Mouse (Mus musculus): ENCODE results near the gene Hmgcs2.

The Hmgcs2 gene

DNA sequence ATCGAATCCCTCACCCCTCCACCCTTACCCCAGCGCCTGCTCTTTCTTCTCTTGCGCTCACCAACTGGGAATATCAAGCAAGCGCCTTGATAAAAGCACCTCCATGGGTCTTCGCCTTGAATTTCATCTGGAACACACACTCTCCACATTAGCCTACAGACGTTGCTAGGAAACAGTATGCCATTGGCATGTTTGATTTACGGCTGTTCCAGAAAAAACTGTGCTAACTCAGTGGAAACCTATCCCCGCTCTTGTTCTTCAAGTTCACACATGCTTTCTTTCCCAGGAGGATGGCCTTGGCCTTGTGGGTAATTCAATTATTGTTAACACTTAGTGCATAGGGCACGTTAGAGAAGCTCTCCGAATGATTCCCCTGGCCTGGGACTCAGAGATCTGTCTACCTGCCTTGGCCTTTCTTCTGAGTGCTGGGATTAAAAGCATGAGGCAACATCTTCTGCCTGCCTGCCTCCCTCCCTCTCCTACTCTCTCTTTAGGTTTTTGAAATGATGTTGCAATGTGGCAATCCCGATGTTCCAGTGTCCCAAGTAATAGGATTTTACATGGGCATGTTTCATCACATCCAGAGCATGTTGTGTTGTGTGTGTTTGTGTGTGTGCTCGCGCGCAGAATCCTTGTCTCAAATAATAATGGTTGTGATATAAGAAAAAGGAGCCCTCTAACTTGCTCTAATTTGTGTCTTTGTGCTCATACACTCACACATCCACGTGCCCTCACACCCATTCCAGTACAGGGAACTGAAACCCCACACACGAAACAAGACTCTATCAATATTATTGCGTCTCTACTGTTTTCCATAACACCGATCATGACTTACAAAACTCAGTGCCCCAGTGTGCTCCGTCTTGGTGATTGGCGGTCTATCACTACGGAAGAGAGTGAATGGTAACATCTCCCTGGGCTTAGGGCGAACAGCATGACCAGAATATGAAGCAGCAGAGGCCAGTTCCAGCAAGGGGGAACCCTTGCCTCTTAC, 56.7 kb downstream of the Hmgcs2 start:
- DNase-seq (ENCODE audit: low read depth, low spot score), result no peak

DNA sequence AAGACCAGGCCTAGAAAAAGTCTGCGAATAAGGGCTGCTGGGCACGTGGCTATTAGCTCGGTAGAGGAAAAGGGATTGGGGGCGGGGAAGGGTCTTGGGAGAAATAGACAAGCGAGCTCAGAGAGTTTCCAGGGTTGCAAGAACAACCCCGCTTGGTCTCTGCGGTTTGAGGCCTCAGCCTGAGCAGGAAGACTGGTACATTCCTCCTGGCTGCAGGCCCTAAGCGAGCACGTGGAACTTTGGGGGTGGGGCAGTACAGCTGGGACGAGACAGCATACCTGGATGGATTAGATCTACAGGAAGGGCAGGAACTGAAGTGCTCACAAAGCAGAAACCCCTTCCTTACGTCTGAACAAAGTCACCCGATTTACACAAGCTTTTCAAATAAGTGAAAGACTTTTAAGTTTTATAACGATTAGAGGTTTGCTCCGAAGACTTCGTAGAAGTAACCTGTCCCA, 58.4 kb downstream of the Hmgcs2 start:
- DNase-seq (ENCODE audit: low read depth, low spot score), result peak; percentile 67

DNA sequence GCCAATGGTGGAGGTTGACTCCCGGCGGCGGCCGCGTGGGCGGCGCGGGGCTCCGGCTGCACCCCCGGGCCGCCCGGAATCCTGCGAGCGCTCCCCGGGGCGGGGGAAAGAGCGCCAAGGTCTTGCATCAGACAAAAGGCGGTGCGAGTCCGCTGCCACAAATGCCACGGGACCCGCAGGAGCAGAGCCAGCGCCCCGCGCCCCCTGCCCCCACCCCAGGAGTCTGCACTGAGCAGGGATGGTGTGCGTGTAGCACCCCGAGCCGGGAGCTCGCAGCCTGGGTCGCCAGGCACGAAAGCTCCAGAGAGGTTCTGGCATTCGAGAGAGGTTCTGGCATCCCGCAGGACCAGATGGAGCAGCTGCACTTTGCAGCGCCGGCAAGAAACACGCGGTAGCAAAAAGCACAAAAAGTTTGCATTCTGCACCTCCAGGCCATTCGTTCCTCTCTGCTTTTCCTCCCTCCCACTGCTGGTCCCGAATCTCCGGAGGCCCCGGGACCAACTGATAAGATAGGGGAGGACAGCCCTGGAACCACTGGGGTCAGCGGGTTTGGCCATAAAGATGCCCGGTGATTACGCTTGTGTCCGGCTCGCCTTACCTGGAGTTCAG, 59.0 kb downstream of the Hmgcs2 start:
- peak; percentile 59 for DNase-seq (ENCODE audit: low read depth, low spot score)

DNA sequence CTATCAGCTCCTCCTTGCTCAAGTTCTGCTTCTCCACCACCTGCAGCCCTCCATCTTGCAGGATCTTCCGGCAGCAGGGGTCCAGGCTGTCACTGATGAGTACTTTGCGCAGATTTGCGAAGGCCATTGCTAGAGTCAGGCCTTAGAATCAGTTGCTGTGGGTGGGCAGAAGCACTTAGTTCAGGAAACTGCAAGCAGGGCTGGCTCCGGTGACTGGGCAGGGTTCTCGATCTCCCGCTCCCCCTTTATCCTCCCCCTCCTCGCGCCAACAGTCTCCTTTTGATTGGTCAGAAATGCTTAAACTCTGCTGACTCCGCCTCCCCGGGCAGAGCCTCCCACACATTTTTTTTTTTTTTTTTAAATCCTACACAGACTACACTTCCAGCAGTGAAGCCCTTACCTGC, 59.5 kb downstream of the Hmgcs2 start, which contains the start of gene Phgdh:
TSS of gene Phgdh (minus strand) at position 285 of the 404 bp plus-strand sequence.
- DNase-seq (ENCODE audit: low read depth, low spot score), result peak; percentile 89

DNA sequence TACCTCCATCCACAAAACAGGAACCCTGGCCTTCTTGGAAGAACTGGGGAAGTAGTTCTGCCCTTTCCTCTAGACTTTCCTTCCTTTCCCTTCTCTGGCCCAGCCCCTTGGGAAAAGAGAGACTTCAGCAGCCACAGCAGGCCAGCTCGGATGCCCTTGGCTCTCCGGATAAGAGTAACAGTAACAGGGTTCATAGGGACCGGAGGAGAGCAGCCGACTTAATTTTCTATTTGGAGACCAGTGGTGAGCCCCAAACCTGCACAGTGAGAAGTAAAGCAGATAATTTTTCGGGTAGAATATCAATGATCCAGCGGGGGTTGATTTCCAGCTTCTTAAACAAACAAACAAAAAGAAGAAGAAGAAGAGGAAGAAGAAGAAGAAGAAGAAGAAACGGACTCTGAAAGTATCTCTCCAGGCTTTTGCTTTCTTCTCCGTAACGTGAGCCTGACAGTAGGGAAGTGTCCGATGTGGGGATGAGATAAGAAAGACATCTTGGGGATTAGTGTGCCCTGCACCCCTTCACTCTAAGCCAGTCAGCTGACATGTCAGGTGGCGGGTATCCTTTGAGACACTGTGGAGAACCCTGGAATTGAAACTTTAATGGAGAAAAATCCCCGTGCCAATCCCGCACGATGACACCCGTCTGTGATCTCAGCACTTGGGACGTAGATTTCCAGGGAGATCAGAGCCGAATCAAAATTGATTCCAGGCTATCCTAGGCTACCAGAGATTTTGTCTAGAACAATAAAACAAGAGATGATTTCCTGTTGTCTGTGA, 60.8 kb downstream of the Hmgcs2 start:
- no peak for DNase-seq (ENCODE audit: low read depth, low spot score)

DNA sequence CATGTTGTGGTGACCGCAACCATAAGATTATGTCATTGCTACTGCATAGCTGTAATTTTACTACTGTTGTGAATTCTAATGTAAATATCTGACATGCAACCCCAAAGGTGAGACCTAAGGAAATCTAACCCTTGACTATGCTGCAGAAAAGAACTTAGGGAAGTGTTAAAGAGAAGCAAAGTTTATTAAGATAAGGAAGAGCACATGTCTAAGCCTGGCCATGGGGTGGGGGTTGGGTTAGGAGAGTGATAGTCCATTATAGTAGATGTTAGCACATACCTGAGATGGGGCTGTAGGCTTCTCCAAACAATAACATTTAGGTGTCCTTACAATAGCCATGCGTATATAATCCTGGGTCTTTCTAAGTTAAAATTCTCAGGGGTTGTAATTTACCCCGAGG, 63.0 kb downstream of the Hmgcs2 start:
- no peak for DNase-seq (ENCODE audit: low read depth, low spot score)

DNA sequence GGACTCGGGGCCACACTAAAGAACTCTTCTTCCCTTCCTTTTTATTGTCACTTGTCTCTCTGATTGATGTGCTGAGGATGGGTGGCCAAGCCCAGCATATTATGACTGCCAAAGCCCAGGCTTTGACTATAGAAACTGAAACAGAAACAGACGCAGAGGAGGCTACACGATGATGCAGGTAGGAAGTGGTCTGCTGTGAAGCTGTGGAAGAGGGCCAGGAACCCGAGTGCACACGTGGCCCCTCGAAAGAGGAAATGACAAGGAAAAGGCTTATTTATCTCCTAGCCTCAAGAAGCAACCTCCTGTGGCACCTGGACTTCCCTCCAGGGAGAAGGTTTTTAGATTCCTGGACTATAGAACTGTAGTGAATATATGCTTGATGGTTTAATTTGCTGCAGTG, 67.9 kb downstream of the Hmgcs2 start:
- DNase-seq (ENCODE audit: low read depth, low spot score), result no peak

DNA sequence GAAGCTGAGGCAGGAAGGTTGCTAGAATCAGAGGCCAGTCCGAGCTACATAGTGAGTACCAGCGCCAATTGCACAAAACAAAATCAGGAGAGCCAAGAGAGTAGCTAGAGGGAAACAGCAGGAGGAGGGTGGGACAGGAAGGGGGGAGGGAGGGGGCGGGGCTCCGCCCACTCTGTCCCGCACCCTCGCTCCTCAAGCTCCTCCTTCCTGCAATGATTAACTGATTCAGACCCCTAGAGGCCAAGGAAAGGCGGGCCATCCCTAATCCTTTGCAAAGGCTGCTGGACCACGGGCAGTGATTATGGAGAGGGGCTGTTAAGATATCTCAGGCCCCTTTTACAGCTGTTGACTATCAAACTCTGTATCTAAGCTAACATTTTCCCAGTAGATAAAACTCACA, 68.5 kb downstream of the Hmgcs2 start:
- DNase-seq (ENCODE audit: low read depth, low spot score), result peak; percentile 89

DNA sequence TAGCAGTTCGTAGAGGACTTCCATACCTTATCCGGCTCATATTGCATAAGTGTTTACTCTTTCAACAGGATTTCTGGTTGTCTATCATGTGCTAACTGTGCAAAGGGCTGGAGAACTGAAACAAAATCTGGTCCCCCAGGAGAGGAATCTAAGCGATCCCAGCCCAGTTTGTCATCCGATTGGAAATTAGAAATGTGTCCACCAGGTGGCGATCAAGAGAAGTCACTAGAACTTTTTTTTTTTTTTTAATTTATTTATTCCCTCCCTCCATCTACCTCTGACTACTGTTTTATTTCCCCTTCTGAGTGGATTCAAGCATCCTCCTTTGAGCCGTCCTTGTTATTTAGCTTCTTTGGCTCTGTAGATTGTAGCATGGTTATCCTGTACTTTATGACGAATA, 73.7 kb downstream of the Hmgcs2 start:
- DNase-seq (ENCODE audit: low read depth, low spot score), result peak; percentile 62

DNA sequence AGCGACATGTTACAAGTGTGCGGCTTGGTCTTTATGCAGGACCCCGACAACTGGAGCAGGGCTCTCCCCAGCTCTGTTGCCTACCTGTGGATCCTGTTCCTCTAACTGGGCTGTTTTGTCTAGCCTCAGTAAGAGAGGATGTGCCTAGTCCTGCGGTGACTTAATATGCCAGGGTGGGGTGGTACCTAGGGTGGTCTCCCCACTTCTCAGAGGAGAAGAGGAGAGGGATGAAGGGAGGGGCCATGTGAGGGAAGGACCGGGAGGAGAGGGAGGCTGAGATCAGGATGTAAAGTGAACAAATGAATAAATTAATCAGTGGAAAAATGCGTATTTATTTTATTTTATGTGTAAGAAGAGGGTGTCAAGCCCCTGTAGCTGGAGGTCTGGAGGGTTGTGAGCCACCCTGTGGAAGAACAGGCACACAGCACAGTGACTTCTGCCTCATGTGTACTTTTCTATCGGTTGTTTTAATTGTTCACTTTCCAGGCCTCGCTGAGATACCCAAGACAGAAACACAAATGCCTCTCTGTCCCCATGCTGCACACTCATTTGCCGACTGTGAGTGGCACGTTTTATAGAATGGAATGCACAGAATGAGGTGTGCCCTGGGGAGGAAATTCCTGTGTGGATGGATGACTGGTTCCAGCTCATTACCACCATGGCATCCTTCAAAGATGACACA, 75.2 kb downstream of the Hmgcs2 start:
- DNase-seq (ENCODE audit: low read depth, low spot score), result peak; percentile 52

DNA sequence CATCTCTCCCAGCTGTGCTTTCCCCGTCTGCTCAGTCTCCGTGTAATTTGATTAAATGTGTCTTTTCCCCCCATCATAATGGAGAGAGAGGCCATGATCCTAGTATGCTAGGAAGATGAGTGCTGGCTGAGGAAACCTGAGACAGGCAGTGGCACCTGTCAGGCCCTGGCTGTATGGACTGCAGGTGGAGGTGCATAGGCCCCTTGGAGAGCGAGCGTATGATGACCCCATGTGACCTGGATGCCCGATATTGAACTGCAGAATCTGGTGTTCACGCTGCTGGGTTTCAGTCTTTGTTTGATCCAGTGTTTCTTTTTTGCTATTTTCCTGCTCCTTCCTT, 75.8 kb downstream of the Hmgcs2 start:
- DNase-seq (ENCODE audit: low read depth, low spot score), result no peak

DNA sequence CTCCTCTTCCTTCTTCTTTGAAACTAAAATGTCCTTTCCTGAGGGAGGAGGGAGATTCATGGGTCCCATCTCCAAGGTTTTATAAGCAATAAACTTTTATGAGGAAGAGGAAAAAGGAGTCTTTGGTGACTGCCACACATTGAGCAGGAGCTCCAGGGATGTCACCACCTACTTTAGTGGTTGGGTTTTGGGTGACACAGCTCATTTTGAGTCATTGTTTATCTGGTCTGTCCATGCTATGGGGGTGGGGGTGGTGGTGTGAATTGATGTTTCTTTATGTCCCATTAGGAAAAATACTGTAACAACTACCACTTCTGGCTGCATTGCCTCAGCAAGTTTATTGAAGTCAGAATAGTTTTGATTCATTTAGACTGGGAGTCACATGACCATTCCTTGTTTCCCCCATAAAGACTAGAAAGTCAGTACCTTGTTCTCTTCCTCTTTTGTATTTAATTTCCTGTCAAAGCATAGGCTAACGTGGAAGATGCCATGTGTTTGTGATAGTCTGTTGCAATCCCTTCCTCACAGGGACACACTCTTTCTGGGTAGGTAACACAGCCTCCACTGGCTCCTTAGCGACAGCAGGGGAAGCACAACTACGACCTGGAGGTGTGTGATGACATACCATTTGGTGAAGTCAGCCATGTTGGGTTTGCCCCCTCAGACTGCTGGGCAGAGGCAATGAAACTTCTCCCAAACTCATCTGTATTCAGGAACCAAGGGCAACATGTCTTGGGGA, 76.6 kb downstream of the Hmgcs2 start:
- DNase-seq (ENCODE audit: low read depth, low spot score), result no peak

Measured in ZHBTc4 (cell line).